Mouse (Mus musculus) limb, embryonic 15.5 days (tissue): ENCODE measurements around the gene Chst4. TPM values are rescaled to one million over a fixed set of nuclear protein-coding genes. Genes with fewer than 3 reads are reported as not detected.

Experiments
- ATAC-seq: fragments of 200-750 bp; cut with Nextera tagmentation; 2 replicates; pipeline ENCODE4 v1.8.0; 2017; ENCODE audit warnings: low read depth, moderate TSS enrichment; ENCODE audit not compliant: insufficient number of reproducible peaks, low FRiP score, low TSS enrichment
- H3K27ac ChIP-seq: fragments of 300-500 bp; sonication (generic); 2 replicates; pipeline ENCODE4 v1.5.1; 2015; ENCODE audit warnings: moderate library complexity, mild to moderate bottlenecking, inconsistent platforms
- H3K27me3 ChIP-seq: fragments of 300-500 bp; sonication (generic); 2 replicates; pipeline ENCODE4 v1.6.1; 2015; ENCODE audit warnings: inconsistent platforms
- H3K36me3 ChIP-seq: fragments of 300-500 bp; sonication (generic); 2 replicates; pipeline ENCODE4 v1.6.1; 2015; ENCODE audit warnings: inconsistent platforms
- H3K4me1 ChIP-seq: fragments of 300-500 bp; sonication (generic); 2 replicates; pipeline ENCODE4 v1.6.1; 2015; ENCODE audit warnings: inconsistent platforms
- H3K4me2 ChIP-seq: fragments of 300-500 bp; sonication (generic); 2 replicates; pipeline ENCODE4 v1.6.1; 2015; ENCODE audit warnings: mild to moderate bottlenecking, inconsistent platforms
- H3K4me3 ChIP-seq: fragments of 300-500 bp; sonication (generic); 2 replicates; pipeline ENCODE4 v1.5.1; 2015; ENCODE audit warnings: mild to moderate bottlenecking, inconsistent platforms
- H3K9ac ChIP-seq: fragments of 300-500 bp; sonication (generic); 2 replicates; pipeline ENCODE4 v1.6.1; 2015; ENCODE audit warnings: inconsistent platforms
- H3K9me3 ChIP-seq: fragments of 300-500 bp; sonication (generic); 2 replicates; pipeline ENCODE4 v1.6.1; 2016; ENCODE audit warnings: inconsistent platforms
- WGBS: fragments of 180-500 bp; shearing (Covaris S2); methylation state at CpG from one replicate; pipeline ENCODE4 v1.1.7; 2015; 5-methylcytosine and 5-hydroxymethylcytosine counted together
- polyA plus RNA-seq: library from polyadenylated mRNA; unstranded; fragments of >200 nt; fragmentation: Nextera tagmentation; extraction: Ambion mirVana; gene quantifications from 2 replicates; pipeline ENCODE4 v1.2.1, GENCODE M21; 2015

The Chst4 gene
- polyA plus RNA-seq, 1 experiment from 2014 or later: not detected

- no peak overlapping the region for H3K4me3 ChIP-seq
- no peaks in the 10 kb centered on the region for H3K36me3 ChIP-seq
- no peak overlapping the region for H3K4me2 ChIP-seq
- no peaks in the 10 kb centered on the region for H3K27me3 ChIP-seq
- H3K27ac ChIP-seq: no peak overlapping the region
- WGBS: 39% methylated on average over 9 of the region's 9 CpGs
- 0 out of 2 replicates have a peak, but pooled peaks cover 3% of the 10 kb centered on the region for H3K4me1 ChIP-seq
- no peaks in the 10 kb centered on the region for H3K9me3 ChIP-seq
- no peak overlapping the region for H3K9ac ChIP-seq
- ATAC-seq: no peak
Measured at GRCm38 (mm10) chr8:110002953-110003352, 36.6 kb downstream of the Chst4 start.

DNA sequence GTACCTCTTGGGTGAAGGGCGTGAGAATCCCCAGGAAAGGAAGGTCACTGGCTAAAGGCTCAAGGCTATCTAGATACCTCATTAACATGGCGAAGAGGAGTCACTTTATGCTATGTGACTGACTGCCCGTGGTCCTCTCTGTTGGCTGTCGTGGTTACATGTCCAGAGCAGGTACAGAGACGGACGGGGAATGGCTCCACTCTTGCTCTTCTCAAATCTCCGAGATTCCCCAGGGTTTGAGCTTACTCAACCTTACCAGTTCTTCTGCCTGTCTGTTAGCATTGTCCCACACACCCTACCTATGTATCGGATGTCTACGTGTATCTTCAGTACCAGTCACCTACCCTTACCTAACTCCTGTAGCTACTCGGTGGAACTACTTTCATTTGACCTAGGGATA is 39.6 kb downstream of the Chst4 start:
- no peak overlapping the region for H3K27ac ChIP-seq
- no peak overlapping the region for H3K4me3 ChIP-seq
- no peaks in the 10 kb centered on the region for H3K9me3 ChIP-seq
- H3K9ac ChIP-seq: no peak overlapping the region
- H3K36me3 ChIP-seq: no peaks in the 10 kb centered on the region
- no peak overlapping the region for H3K4me2 ChIP-seq
- no peaks in the 10 kb centered on the region for H3K27me3 ChIP-seq
- 83% methylated on average over 10 of the region's 10 CpGs for WGBS
- H3K4me1 ChIP-seq: 0 out of 2 replicates have a peak, but pooled peaks cover 3% of the 10 kb centered on the region
- no peak for ATAC-seq

- H3K4me3 ChIP-seq: no peak overlapping the region
- no peak overlapping the region for H3K4me2 ChIP-seq
- 59% methylated on average over 7 of the region's 7 CpGs for WGBS
- H3K9me3 ChIP-seq: no peaks in the 10 kb centered on the region
- H3K27ac ChIP-seq: no peak overlapping the region
- no peak for ATAC-seq
- H3K27me3 ChIP-seq: no peaks in the 10 kb centered on the region
- H3K9ac ChIP-seq: no peak overlapping the region
- no peaks in the 10 kb centered on the region for H3K36me3 ChIP-seq
- H3K4me1 ChIP-seq: 0 out of 2 replicates have a peak, but pooled peaks cover 3% of the 10 kb centered on the region
Measured at GRCm38 (mm10) chr8:109998066-109998465, 41.5 kb downstream of the Chst4 start.

- WGBS: 83% methylated on average over 9 of the region's 9 CpGs
- no peak overlapping the region for H3K9ac ChIP-seq
Measured at GRCm38 (mm10) chr8:109997381-109997780, 42.2 kb downstream of the Chst4 start.

GRCm38 (mm10) chr8:109992951-109993350 is 46.6 kb downstream of the Chst4 start:
- H3K27ac ChIP-seq: no peak overlapping the region
- H3K4me1 ChIP-seq: no peaks in the 10 kb centered on the region
- ATAC-seq: no peak
- H3K36me3 ChIP-seq: no peaks in the 10 kb centered on the region
- WGBS: 76% methylated on average over 1 of the region's 1 CpGs
- no peak overlapping the region for H3K4me3 ChIP-seq
- H3K9me3 ChIP-seq: no peaks in the 10 kb centered on the region
- H3K27me3 ChIP-seq: no peaks in the 10 kb centered on the region
- no peak overlapping the region for H3K4me2 ChIP-seq
- H3K9ac ChIP-seq: no peak overlapping the region

More at GRCm38 (mm10) chr8:109997381-109997780, 42.2 kb downstream of the Chst4 start:
- Histone ChIP-seq H3K36me3 (no peaks in the 10 kb centered on the region), H3K27ac (no peak overlapping the region), H3K4me3 (no peak overlapping the region), H3K27me3 (no peaks in the 10 kb centered on the region), H3K4me1 (0 out of 2 replicates have a peak, but pooled peaks cover 3% of the 10 kb centered on the region), H3K9me3 (no peaks in the 10 kb centered on the region), H3K4me2 (no peak overlapping the region)
- no peak for ATAC-seq

GRCm38 (mm10) chr8:109992166-109992565 is 47.4 kb downstream of the Chst4 start:
- Histone ChIP-seq H3K9me3 (no peaks in the 10 kb centered on the region), H3K27me3 (no peaks in the 10 kb centered on the region), H3K9ac (no peak overlapping the region), H3K4me2 (no peak overlapping the region), H3K27ac (no peak overlapping the region), H3K4me3 (no peak overlapping the region), H3K4me1 (no peaks in the 10 kb centered on the region), H3K36me3 (no peaks in the 10 kb centered on the region)
- no peak for ATAC-seq
- 77% methylated on average over 5 of the region's 5 CpGs for WGBS

GRCm38 (mm10) chr8:109990224-109990623 is 49.3 kb downstream of the Chst4 start, which contains the start of gene Tat:
Tat (plus strand) TSS chr8:109990437.
- no peak within 1 kb of the TSS for H3K4me2 ChIP-seq
- no peak within 1 kb of the TSS for H3K4me3 ChIP-seq
- WGBS: 79% methylated on average over 8 of the region's 8 CpGs
- no peak within 1 kb of the TSS for H3K9ac ChIP-seq
- no peaks in the 10 kb centered on the region for H3K9me3 ChIP-seq
- no peak within 1 kb of the TSS for H3K27ac ChIP-seq
- no peaks in the 10 kb centered on the region for H3K27me3 ChIP-seq
- no peak for ATAC-seq
- H3K36me3 ChIP-seq: no peaks in the 10 kb centered on the region
- 0 out of 2 replicates have a peak, but pooled peaks cover 3% of the 10 kb centered on the region for H3K4me1 ChIP-seq

- no peaks in the 10 kb centered on the region for H3K27me3 ChIP-seq
- no peak overlapping the region for H3K27ac ChIP-seq
- no peak overlapping the region for H3K4me3 ChIP-seq
- no peaks in the 10 kb centered on the region for H3K9me3 ChIP-seq
- 0 out of 2 replicates have a peak, but pooled peaks cover 7% of the 10 kb centered on the region for H3K4me1 ChIP-seq
- no peak for ATAC-seq
- no peaks in the 10 kb centered on the region for H3K36me3 ChIP-seq
- WGBS: 87% methylated on average over 8 of the region's 8 CpGs
- H3K4me2 ChIP-seq: no peak overlapping the region
- H3K9ac ChIP-seq: no peak overlapping the region
Measured at GRCm38 (mm10) chr8:109989151-109989550, 50.4 kb downstream of the Chst4 start.

DNA sequence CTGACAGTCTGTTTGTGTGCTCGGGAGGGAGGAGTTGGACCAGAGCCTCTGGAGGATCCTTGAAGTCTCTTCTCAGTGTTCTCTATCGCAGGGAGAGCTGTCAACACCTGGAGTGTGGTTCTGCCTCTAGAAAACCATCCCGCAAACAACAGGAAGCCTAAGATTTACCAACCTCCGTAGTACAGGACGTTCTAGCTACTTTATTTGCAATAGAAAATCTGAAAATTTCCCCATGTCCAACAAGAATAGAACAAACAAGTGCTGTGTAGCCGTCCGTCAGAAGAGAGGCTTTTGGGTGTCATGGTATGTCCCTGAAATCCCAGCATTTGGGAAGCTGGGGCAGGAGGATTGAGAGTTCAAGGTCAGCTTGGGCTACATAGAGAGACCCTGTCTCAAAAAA is 51.8 kb downstream of the Chst4 start:
- ATAC-seq: no peak
- Histone ChIP-seq H3K27me3 (no peaks in the 10 kb centered on the region), H3K27ac (no peak overlapping the region), H3K9me3 (no peaks in the 10 kb centered on the region), H3K4me1 (0 out of 2 replicates have a peak, but pooled peaks cover 7% of the 10 kb centered on the region), H3K9ac (no peak overlapping the region), H3K36me3 (no peaks in the 10 kb centered on the region), H3K4me3 (no peak overlapping the region), H3K4me2 (no peak overlapping the region)
- WGBS: 79% methylated on average over 7 of the region's 7 CpGs

DNA sequence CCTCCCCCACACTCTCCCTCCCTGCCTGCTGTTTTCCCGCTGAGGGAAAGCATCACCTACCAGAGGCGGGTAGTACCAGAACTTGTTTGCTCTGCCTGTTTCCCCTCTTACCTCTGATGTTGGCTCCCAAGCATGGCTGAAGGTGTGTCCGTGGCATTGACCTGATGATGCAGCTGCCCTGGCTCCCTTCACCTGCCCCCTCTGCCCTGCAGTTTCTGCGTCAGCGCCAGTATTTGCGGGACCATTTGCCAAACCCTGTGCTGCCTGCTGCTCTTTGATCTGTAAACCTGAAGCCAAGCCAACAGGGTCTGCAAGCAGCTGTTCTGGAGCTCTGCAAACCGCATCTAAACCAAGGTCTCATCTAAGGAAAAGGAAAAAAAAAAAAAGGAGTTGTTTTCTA is 53.2 kb downstream of the Chst4 start:
- no peak for ATAC-seq
- 45% methylated on average over 7 of the region's 7 CpGs for WGBS
- 0 out of 2 replicates have a peak, but pooled peaks cover 7% of the 10 kb centered on the region for H3K4me1 ChIP-seq
- H3K9me3 ChIP-seq: no peaks in the 10 kb centered on the region
- no peak overlapping the region for H3K4me2 ChIP-seq
- no peak overlapping the region for H3K9ac ChIP-seq
- no peak overlapping the region for H3K27ac ChIP-seq
- H3K36me3 ChIP-seq: no peaks in the 10 kb centered on the region
- no peaks in the 10 kb centered on the region for H3K27me3 ChIP-seq
- H3K4me3 ChIP-seq: no peak overlapping the region

- H3K27me3 ChIP-seq: no peaks in the 10 kb centered on the region
- no peak overlapping the region for H3K27ac ChIP-seq
- H3K36me3 ChIP-seq: no peaks in the 10 kb centered on the region
- H3K4me2 ChIP-seq: no peak overlapping the region
- whole genome bisulfite sequencing: 37% methylated on average over 5 of the region's 5 CpGs
- H3K4me1 ChIP-seq: 0 out of 2 replicates have a peak, but pooled peaks cover 7% of the 10 kb centered on the region
- no peak overlapping the region for H3K9ac ChIP-seq
- H3K9me3 ChIP-seq: no peaks in the 10 kb centered on the region
- no peak for ATAC-seq
- no peak overlapping the region for H3K4me3 ChIP-seq
Measured at GRCm38 (mm10) chr8:109983944-109984343, 55.6 kb downstream of the Chst4 start.

GRCm38 (mm10) chr8:109982386-109983105 is 57.0 kb downstream of the Chst4 start:
- Histone ChIP-seq H3K9ac (no peak overlapping the region), H3K4me3 (no peak overlapping the region), H3K4me2 (no peak overlapping the region), H3K27ac (no peak overlapping the region), H3K27me3 (no peaks in the 10 kb centered on the region), H3K36me3 (no peaks in the 10 kb centered on the region), H3K4me1 (0 out of 2 replicates have a peak, but pooled peaks cover 7% of the 10 kb centered on the region), H3K9me3 (no peaks in the 10 kb centered on the region)
- ATAC-seq: no peak
- 71% methylated on average over 15 of the region's 15 CpGs for WGBS
